10 mouse cellular contexts compared by ENCODE assay signal in the genomic region with DNA sequence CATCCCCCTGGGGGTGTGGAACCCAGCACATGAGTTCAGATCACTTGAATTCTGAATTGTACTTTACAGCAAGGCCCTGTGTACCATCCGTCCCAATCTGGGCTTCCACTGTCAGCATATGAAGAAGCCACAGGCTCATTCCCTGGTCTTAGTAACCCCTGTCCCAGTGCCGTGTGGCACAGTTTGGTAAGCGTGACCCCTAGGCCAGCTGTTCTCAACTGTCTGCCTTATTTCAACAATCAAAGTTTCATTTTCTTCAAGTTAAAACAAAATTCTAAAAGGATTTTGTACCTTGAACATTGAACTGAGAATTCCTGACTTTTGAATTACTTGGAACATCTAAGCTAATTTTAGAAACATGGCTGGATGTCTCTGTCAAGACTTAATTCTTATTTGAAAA.
"Had no signal": no experiment of that assay in that cellular context is flagged by ENCODE, and none has a peak within 500 bp of the region (broad histone marks: within the 10 kb centered on the region; RNA-seq: fewer than 3 reads in every experiment).

No protein-coding gene starts in this region.

- H3K9me3 ChIP-seq: limb, embryonic 15.5 days; midbrain, embryonic 13.5 days had no signal

- H3K27ac ChIP-seq: limb, embryonic 15.5 days; liver, embryonic 14.5 days; midbrain, embryonic 13.5 days had no signal

- H3K27me3 ChIP-seq: limb, embryonic 15.5 days; midbrain, embryonic 13.5 days had no signal

- H3K4me3 ChIP-seq: limb, embryonic 15.5 days; midbrain, embryonic 13.5 days had no signal

- ATAC-seq: inflammation-experienced regulatory T-cells, adult 6 months; intestine, postnatal 0 days; midbrain, embryonic 13.5 days had no signal

- H3K9ac ChIP-seq: limb, embryonic 15.5 days; liver, embryonic 14.5 days; midbrain, embryonic 13.5 days had no signal

- H3K4me1 ChIP-seq: limb, embryonic 15.5 days; midbrain, embryonic 13.5 days had no signal

- H3K36me3 ChIP-seq: limb, embryonic 15.5 days; midbrain, embryonic 13.5 days had no signal

- H3K4me2 ChIP-seq: limb, embryonic 15.5 days; midbrain, embryonic 13.5 days had no signal

- DNase-seq: layer of hippocampus, adult 9-11 months; layer of hippocampus, postnatal 36 days; lung, adult 18-20 months; right cerebral cortex, postnatal 14 days; thymus, postnatal 36 days had no signal
